Mouse (Mus musculus) hindbrain, postnatal 0 days (tissue): ENCODE measurements at regions not wholly inside any gene's neighbourhood (a gene's known extent, or its start where the extent isn't known, plus 50 kb on each side); places are given as distances from the start of the nearest gene placed in this dataset.

Source experiments
- ATAC-seq: fragments of 200-750 bp; cut with Nextera tagmentation; 2 replicates; pipeline ENCODE4 v1.8.0; 2017; ENCODE audit warnings: mild to moderate bottlenecking, moderate TSS enrichment, moderate library complexity
- DNase-seq: peaks from one replicate; pipeline ENCODE4 v3.0.0-alpha.2; 2015; ENCODE audit warnings: low spot score
- H3K27ac ChIP-seq: fragments of 300-500 bp; sonication (generic); 2 replicates; pipeline ENCODE4 v1.5.1; 2014; ENCODE audit warnings: mild to moderate bottlenecking
- H3K27me3 ChIP-seq: fragments of 300-500 bp; sonication (generic); 2 replicates; pipeline ENCODE4 v1.6.1; 2014; ENCODE audit warnings: low read length, mixed read lengths; ENCODE audit not compliant: insufficient read depth
- H3K36me3 ChIP-seq: fragments of 300-500 bp; sonication (generic); 2 replicates; pipeline ENCODE4 v1.6.1; 2014; ENCODE audit warnings: low read length, mixed read lengths; ENCODE audit not compliant: insufficient read depth
- H3K4me1 ChIP-seq: fragments of 300-500 bp; sonication (generic); 2 replicates; pipeline ENCODE4 v1.6.1; 2014; ENCODE audit warnings: antibody characterized with exemption, low read length, mixed read lengths; ENCODE audit not compliant: insufficient read depth
- H3K4me2 ChIP-seq: fragments of 300-500 bp; sonication (generic); 2 replicates; pipeline ENCODE4 v1.6.1; 2014; ENCODE audit warnings: low read depth, mild to moderate bottlenecking, low read length, moderate library complexity, mixed read lengths
- H3K4me3 ChIP-seq: fragments of 300-500 bp; sonication (generic); 2 replicates; pipeline ENCODE4 v1.5.1; 2014; ENCODE audit warnings: low read length
- H3K9ac ChIP-seq: fragments of 300-500 bp; sonication (generic); replicated peaks from 2 replicates; pipeline ENCODE4 v1.6.1; 2014; ENCODE audit warnings: mild to moderate bottlenecking, low read length, moderate library complexity, mixed read lengths
- H3K9me3 ChIP-seq: fragments of 300-500 bp; sonication (generic); 2 replicates; pipeline ENCODE4 v1.6.1; 2016; ENCODE audit warnings: low read length, mixed read lengths
- CTCF ChIP-seq: IDR thresholded peaks from 2 replicates; pipeline ENCODE4 v1.5.1; 2016; ENCODE audit warnings: antibody characterized with exemption, control low read depth, low read depth
- WGBS: fragments of 180-500 bp; shearing (Covaris S2); extraction: QIAGEN DNeasy Blood & Tissue Kit; methylation state at CpG from one replicate; pipeline ENCODE4 v1.1.7; 2014; 5-methylcytosine and 5-hydroxymethylcytosine counted together

GRCm38 (mm10) chr9:120628794-120629560 lies 57.7 kb downstream of the Rpl14 start:
- H3K27ac ChIP-seq: no peak overlapping the region
- no peaks in the 10 kb centered on the region for H3K27me3 ChIP-seq
- H3K4me3 ChIP-seq: no peak overlapping the region
- H3K9ac ChIP-seq: no peak overlapping the region
- H3K9me3 ChIP-seq: 0 out of 2 replicates have a peak, but pooled peaks cover 3% of the 10 kb centered on the region
- H3K4me2 ChIP-seq: no peak overlapping the region
- H3K36me3 ChIP-seq: no peaks in the 10 kb centered on the region
- ATAC-seq (no peak), DNase-seq (no peak)
- H3K4me1 ChIP-seq: no peaks in the 10 kb centered on the region
- 30% methylated on average over 12 of the region's 12 CpGs for WGBS
- no peak for TF ChIP-seq CTCF

GRCm38 (mm10) chr9:120629609-120630008 lies 58.4 kb downstream of the Rpl14 start:
- Histone ChIP-seq H3K9me3 (0 out of 2 replicates have a peak, but pooled peaks cover under 1% of the 10 kb centered on the region), H3K4me3 (no peak overlapping the region), H3K27me3 (no peaks in the 10 kb centered on the region), H3K4me1 (no peaks in the 10 kb centered on the region), H3K36me3 (no peaks in the 10 kb centered on the region), H3K27ac (no peak overlapping the region), H3K4me2 (no peak overlapping the region), H3K9ac (no peak overlapping the region)
- 68% methylated on average over 11 of the region's 11 CpGs for WGBS
- TF ChIP-seq CTCF: no peak
- DNase-seq (no peak), ATAC-seq (no peak)

GRCm38 (mm10) chr9:120632821-120633220 lies 61.6 kb downstream of the Rpl14 start:
- Histone ChIP-seq H3K4me1 (no peaks in the 10 kb centered on the region), H3K4me2 (no peak overlapping the region), H3K9me3 (no peaks in the 10 kb centered on the region), H3K9ac (no peak overlapping the region), H3K36me3 (no peaks in the 10 kb centered on the region), H3K27ac (no peak overlapping the region; the same call in 1 of the 2 replicates), H3K27me3 (no peaks in the 10 kb centered on the region), H3K4me3 (no peak overlapping the region)
- ATAC-seq (no peak), DNase-seq (peak; percentile 44)
- WGBS: 40% methylated on average over 10 of the region's 10 CpGs
- TF ChIP-seq CTCF: no peak

GRCm38 (mm10) chr9:120642656-120643055 lies 71.4 kb downstream of the Rpl14 start:
- Histone ChIP-seq H3K27ac (no peak overlapping the region), H3K4me2 (no peak overlapping the region), H3K36me3 (no peaks in the 10 kb centered on the region), H3K9me3 (no peaks in the 10 kb centered on the region), H3K4me3 (no peak overlapping the region), H3K9ac (no peak overlapping the region), H3K27me3 (no peaks in the 10 kb centered on the region), H3K4me1 (peaks cover 2% of the 10 kb centered on the region; the same call in 1 of the 2 replicates)
- DNase-seq (no peak), ATAC-seq (no peak)
- 72% methylated on average over 4 of the region's 4 CpGs for WGBS
- no peak for TF ChIP-seq CTCF

GRCm38 (mm10) chr9:120643371-120643770 lies 72.1 kb downstream of the Rpl14 start:
- Histone ChIP-seq H3K4me1 (peaks cover 3% of the 10 kb centered on the region; the same call in 1 of the 2 replicates), H3K36me3 (no peaks in the 10 kb centered on the region), H3K9ac (no peak overlapping the region), H3K9me3 (no peaks in the 10 kb centered on the region), H3K27ac (no peak overlapping the region), H3K4me2 (no peak overlapping the region), H3K27me3 (no peaks in the 10 kb centered on the region), H3K4me3 (no peak overlapping the region)
- WGBS: 73% methylated on average over 3 of the region's 3 CpGs
- TF ChIP-seq CTCF: no peak
- DNase-seq: no peak
- ATAC-seq: no peak

- no peak for DNase-seq
- Histone ChIP-seq H3K27ac (no peak overlapping the region), H3K4me3 (no peak overlapping the region), H3K36me3 (no peaks in the 10 kb centered on the region), H3K4me2 (no peak overlapping the region), H3K9ac (no peak overlapping the region), H3K9me3 (no peaks in the 10 kb centered on the region), H3K4me1 (peaks cover 3% of the 10 kb centered on the region; the same call in 1 of the 2 replicates), H3K27me3 (no peaks in the 10 kb centered on the region)
- peak; percentile 18; the same call in 1 of the 2 replicates for TF ChIP-seq CTCF
- whole genome bisulfite sequencing: over 99% methylated on average over 10 of the region's 10 CpGs
- no peak for ATAC-seq
Measured at GRCm38 (mm10) chr9:120645776-120646175, 74.5 kb downstream of the Rpl14 start.
